Mouse (Mus musculus) activated CD4-positive, CD25-positive, alpha-beta regulatory T cell, adult 4 months (primary cell): Measurements from ENCODE around the gene Ufd1. TPM values are rescaled to one million over a fixed set of nuclear protein-coding genes. Genes with fewer than 3 reads are reported as not detected.

ENCODE experiments used
- polyA plus RNA-seq, 2 experiments: library from polyadenylated mRNA; unstranded; fragments of 100-300 nt; shearing (Covaris generic); gene quantifications; one replicate each; pipeline ENCODE4 v1.2.1; 2017

The Ufd1 gene
- polyA plus RNA-seq, 2 experiments from 2014 or later = 126 to 139 TPM

Other genes with a start within 250 kb of the Ufd1 start
- gene Tbx1, start 221.1 kb upstream of the Ufd1 start, polyA plus RNA-seq = not detected
- gene Gp1bb, start 189.4 kb upstream of the Ufd1 start, polyA plus RNA-seq = not detected
- not detected for gene Gm49601, start 185.4 kb upstream of the Ufd1 start, polyA plus RNA-seq
- gene Sept5, start 181.8 kb upstream of the Ufd1 start, polyA plus RNA-seq = under 1 TPM; 0.28 to 0.51 TPM
- not detected for gene Cldn5, start 34.9 kb upstream of the Ufd1 start, polyA plus RNA-seq
- gene Cdc45, start 208 bp downstream of the Ufd1 start, polyA plus RNA-seq = 10 to 100 TPM; 12.2 to 15.1 TPM
- gene 2510002D24Rik, start 24.8 kb downstream of the Ufd1 start, polyA plus RNA-seq = 100 to 1,000 TPM in 1 of 2 experiments, 10 to 100 TPM in 1; 78.3 to 102 TPM
- gene Gm28539, start 24.8 kb downstream of the Ufd1 start, polyA plus RNA-seq = not detected
- gene Mrpl40, start 65.1 kb downstream of the Ufd1 start, polyA plus RNA-seq = 10 to 100 TPM; 87.6 to 94.5 TPM
- 10 to 100 TPM in 1 of 2 experiments, 1 to 10 TPM in 1; 9.0 to 10.4 TPM for gene Hira, start 65.3 kb downstream of the Ufd1 start, polyA plus RNA-seq